Mouse (Mus musculus): ENCODE data around the gene Rnf149. TPM values are rescaled to one million over a fixed set of nuclear protein-coding genes. Genes with fewer than 3 reads are reported as not detected.

The Rnf149 gene
- 19.8 and 21.2 TPM in 2 replicates for polyA plus RNA-seq (2015; fragmentation: Nextera tagmentation; extraction: Ambion mirVana)

DNA sequence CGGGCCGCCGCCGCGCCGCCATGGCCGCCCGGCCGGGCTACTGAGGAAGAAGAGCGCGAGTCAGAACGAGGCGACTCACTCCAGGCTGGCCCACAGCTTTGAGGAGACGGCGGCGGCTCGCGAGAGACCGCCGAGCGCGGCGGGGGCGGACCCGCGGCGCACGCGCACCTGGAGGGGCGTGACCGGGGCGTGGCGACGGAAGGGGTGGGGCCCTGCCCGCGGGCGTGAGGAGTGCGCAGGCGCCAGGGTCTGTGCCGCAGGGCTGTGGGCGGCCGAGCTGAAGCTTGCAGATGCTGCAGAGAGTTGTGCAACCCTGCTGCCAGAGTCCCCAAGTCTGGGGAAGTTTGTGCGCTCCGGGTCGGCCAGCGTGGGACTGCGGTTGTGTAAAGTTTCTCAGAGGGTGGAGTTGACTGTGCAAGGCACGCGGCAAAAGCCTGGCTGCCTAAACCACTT, at the start of gene Rnf149:
Gene Rnf149 (minus strand): TSS at position 153 of the 453 bp plus-strand sequence.
- H3K9ac ChIP-seq (ENCODE audit: low read length) = peak within 1 kb of the TSS; percentile 98
- H3K9me3 ChIP-seq (replicated peaks; ENCODE audit: control insufficient read depth, low read length) = no peaks in the 10 kb centered on the region
- ATAC-seq (ENCODE audit: insufficient read depth, low FRiP score) = peak; percentile 98
- under 1% methylated on average over 49 of the region's 49 CpGs for WGBS
- peak within 1 kb of the TSS; percentile 99 for H3K27ac ChIP-seq (ENCODE audit: low read length)
- H3K4me3 ChIP-seq (replicated peaks; ENCODE audit: low read length) = peak within 1 kb of the TSS; percentile 95
- H3K4me1 ChIP-seq (ENCODE audit: control insufficient read depth, insufficient read depth, low read length) = peaks cover 15% of the 10 kb centered on the region
- peak within 1 kb of the TSS; percentile 67 for H3K4me2 ChIP-seq (ENCODE audit: low read depth, low read length)
- H3K36me3 ChIP-seq (ENCODE audit: control insufficient read depth, insufficient read depth, low read length) = no peaks in the 10 kb centered on the region
- no peaks in the 10 kb centered on the region for H3K27me3 ChIP-seq (ENCODE audit: control insufficient read depth, insufficient read depth, low read length)

GRCm38 (mm10) chr1:39625491-39625890, 48.3 kb upstream of the Rnf149 start:
- 45% methylated on average over 3 of the region's 3 CpGs for WGBS

DNA sequence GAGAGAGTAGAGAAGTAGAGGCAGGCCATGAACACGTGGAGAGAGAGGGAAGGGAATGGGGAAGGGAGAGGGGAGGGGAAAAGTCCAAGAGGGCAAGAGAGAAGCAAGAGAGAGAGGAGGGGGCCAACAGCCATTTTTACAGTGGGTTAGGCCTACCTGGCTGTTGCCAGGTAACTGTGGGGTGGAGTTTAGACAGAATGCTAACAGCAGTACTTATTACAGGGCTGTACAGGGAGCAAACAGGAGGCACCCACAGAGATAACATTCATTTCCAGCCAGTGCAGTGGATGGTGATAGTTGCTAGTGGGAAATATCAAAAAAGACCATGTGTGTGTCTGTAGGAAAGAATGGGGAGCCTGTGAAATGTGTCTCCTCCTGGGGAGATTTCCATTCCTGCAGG, 46.5 kb upstream of the Rnf149 start:
- Histone ChIP-seq H3K9ac (ENCODE audit: low read length) (no peak overlapping the region), H3K4me3 (replicated peaks; ENCODE audit: low read length) (no peak overlapping the region), H3K27ac (ENCODE audit: low read length) (no peak overlapping the region), H3K4me2 (ENCODE audit: low read depth, low read length) (no peak overlapping the region), H3K9me3 (replicated peaks; ENCODE audit: control insufficient read depth, low read length) (no peaks in the 10 kb centered on the region), H3K36me3 (ENCODE audit: control insufficient read depth, insufficient read depth, low read length) (no peaks in the 10 kb centered on the region), H3K27me3 (ENCODE audit: control insufficient read depth, insufficient read depth, low read length) (no peaks in the 10 kb centered on the region), H3K4me1 (ENCODE audit: control insufficient read depth, insufficient read depth, low read length) (no peaks in the 10 kb centered on the region)
- 52% methylated on average over 1 of the region's 1 CpGs for WGBS
- ATAC-seq (ENCODE audit: insufficient read depth, low FRiP score) = 0 out of 2 replicates have a peak, but pooled peaks have one; percentile 58

More at GRCm38 (mm10) chr1:39625491-39625890, 48.3 kb upstream of the Rnf149 start:
- no peaks in the 10 kb centered on the region for H3K9me3 ChIP-seq (replicated peaks; ENCODE audit: control insufficient read depth, low read length)
- H3K27ac ChIP-seq (ENCODE audit: low read length) = no peak overlapping the region
- H3K36me3 ChIP-seq (ENCODE audit: control insufficient read depth, insufficient read depth, low read length) = no peaks in the 10 kb centered on the region
- no peak overlapping the region for H3K4me2 ChIP-seq (ENCODE audit: low read depth, low read length)
- H3K27me3 ChIP-seq (ENCODE audit: control insufficient read depth, insufficient read depth, low read length) = no peaks in the 10 kb centered on the region
- no peak overlapping the region for H3K4me3 ChIP-seq (replicated peaks; ENCODE audit: low read length)
- no peak overlapping the region for H3K9ac ChIP-seq (ENCODE audit: low read length)
- no peaks in the 10 kb centered on the region for H3K4me1 ChIP-seq (ENCODE audit: control insufficient read depth, insufficient read depth, low read length)
- ATAC-seq (ENCODE audit: insufficient read depth, low FRiP score) = no peak

GRCm38 (mm10) chr1:39623106-39623505, 45.9 kb upstream of the Rnf149 start:
- H3K9me3 ChIP-seq (replicated peaks; ENCODE audit: control insufficient read depth, low read length) = no peaks in the 10 kb centered on the region
- H3K9ac ChIP-seq (ENCODE audit: low read length) = no peak overlapping the region
- H3K4me1 ChIP-seq (ENCODE audit: control insufficient read depth, insufficient read depth, low read length) = no peaks in the 10 kb centered on the region
- 93% methylated on average over 5 of the region's 5 CpGs for WGBS
- H3K36me3 ChIP-seq (ENCODE audit: control insufficient read depth, insufficient read depth, low read length) = no peaks in the 10 kb centered on the region
- no peak overlapping the region for H3K4me2 ChIP-seq (ENCODE audit: low read depth, low read length)
- no peak overlapping the region for H3K27ac ChIP-seq (ENCODE audit: low read length)
- no peaks in the 10 kb centered on the region for H3K27me3 ChIP-seq (ENCODE audit: control insufficient read depth, insufficient read depth, low read length)
- H3K4me3 ChIP-seq (replicated peaks; ENCODE audit: low read length) = no peak overlapping the region
- ATAC-seq (ENCODE audit: insufficient read depth, low FRiP score) = no peak

DNA sequence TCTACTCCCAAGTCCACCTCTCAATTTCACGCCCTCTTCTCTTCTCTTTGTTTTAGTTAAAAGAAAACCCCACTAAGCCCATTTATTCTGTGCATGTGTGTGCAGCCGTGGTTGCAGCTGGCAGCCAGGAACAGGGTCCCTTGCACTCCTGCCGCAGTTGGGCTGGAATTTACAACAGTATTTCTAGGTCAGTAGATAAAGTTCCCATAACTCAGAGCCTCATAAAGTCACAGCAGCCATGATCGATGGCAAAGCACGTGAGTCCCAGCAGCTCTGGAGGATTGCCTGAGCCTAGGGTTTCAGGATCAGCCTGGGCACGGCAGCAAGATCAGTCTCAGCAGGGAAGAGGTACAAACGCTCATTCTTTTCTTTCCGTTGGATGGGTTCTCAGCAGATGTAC, 41.3 kb upstream of the Rnf149 start:
- ATAC-seq (ENCODE audit: insufficient read depth, low FRiP score) = no peak
- Histone ChIP-seq H3K27ac (ENCODE audit: low read length) (no peak overlapping the region), H3K4me3 (replicated peaks; ENCODE audit: low read length) (no peak overlapping the region), H3K9me3 (replicated peaks; ENCODE audit: control insufficient read depth, low read length) (no peaks in the 10 kb centered on the region), H3K27me3 (ENCODE audit: control insufficient read depth, insufficient read depth, low read length) (no peaks in the 10 kb centered on the region), H3K4me1 (ENCODE audit: control insufficient read depth, insufficient read depth, low read length) (peaks cover 3% of the 10 kb centered on the region; the same call in 1 of the 2 replicates), H3K9ac (ENCODE audit: low read length) (no peak overlapping the region), H3K4me2 (ENCODE audit: low read depth, low read length) (no peak overlapping the region), H3K36me3 (ENCODE audit: control insufficient read depth, insufficient read depth, low read length) (no peaks in the 10 kb centered on the region)
- WGBS = 38% methylated on average over 8 of the region's 8 CpGs

GRCm38 (mm10) chr1:39615526-39615925, 38.3 kb upstream of the Rnf149 start:
- no peak overlapping the region for H3K4me2 ChIP-seq (ENCODE audit: low read depth, low read length)
- no peak for ATAC-seq (ENCODE audit: insufficient read depth, low FRiP score)
- no peak overlapping the region for H3K9ac ChIP-seq (ENCODE audit: low read length)
- no peaks in the 10 kb centered on the region for H3K36me3 ChIP-seq (ENCODE audit: control insufficient read depth, insufficient read depth, low read length)
- 67% methylated on average over 6 of the region's 6 CpGs for WGBS
- no peaks in the 10 kb centered on the region for H3K9me3 ChIP-seq (replicated peaks; ENCODE audit: control insufficient read depth, low read length)
- H3K4me1 ChIP-seq (ENCODE audit: control insufficient read depth, insufficient read depth, low read length) = peaks cover 3% of the 10 kb centered on the region; the same call in 1 of the 2 replicates
- no peak overlapping the region for H3K4me3 ChIP-seq (replicated peaks; ENCODE audit: low read length)
- no peaks in the 10 kb centered on the region for H3K27me3 ChIP-seq (ENCODE audit: control insufficient read depth, insufficient read depth, low read length)
- H3K27ac ChIP-seq (ENCODE audit: low read length) = no peak overlapping the region

DNA sequence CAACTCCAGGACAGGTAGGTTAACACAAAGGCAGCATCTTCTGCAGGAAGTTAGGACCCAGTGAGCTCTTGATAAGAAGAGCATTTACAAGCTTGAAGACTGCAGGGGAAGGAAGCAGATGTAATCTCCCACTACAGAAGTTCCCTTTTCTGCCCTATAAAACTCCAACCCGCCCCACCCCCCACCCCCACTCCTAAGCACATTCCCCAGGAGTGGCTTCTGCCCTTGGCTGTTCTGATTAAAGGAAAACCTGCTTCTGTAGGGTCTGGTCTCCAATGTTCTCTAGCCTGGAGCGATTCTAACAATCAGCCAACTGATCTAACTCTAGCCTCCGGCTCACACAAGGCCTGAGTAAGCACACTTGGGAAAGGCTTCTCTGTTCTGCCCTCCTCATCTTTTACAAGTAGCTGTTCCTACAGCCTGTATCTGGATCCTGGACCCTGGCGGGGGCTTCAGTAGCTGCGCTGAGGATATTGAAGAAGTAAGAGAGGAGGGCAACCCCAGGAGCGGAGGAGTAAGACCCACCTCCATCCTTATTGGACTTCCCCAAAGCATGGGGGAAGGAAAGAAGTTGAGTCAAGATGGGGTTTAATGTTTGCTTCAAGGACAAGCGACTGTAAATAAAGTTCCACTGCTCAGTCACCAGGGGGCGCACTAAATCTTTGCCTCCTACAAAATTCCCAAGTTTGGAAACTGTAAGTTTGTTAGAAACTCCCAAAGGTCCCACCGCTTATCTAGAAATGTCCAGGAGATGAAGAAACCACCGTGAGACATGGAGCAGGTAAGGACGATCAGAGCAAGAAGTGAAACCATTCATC, 37.5 kb upstream of the Rnf149 start:
- Histone ChIP-seq H3K4me2 (ENCODE audit: low read depth, low read length) (peak overlapping the region; percentile 5; the same call in 1 of the 2 replicates), H3K9ac (ENCODE audit: low read length) (no peak overlapping the region), H3K9me3 (replicated peaks; ENCODE audit: control insufficient read depth, low read length) (no peaks in the 10 kb centered on the region)

DNA sequence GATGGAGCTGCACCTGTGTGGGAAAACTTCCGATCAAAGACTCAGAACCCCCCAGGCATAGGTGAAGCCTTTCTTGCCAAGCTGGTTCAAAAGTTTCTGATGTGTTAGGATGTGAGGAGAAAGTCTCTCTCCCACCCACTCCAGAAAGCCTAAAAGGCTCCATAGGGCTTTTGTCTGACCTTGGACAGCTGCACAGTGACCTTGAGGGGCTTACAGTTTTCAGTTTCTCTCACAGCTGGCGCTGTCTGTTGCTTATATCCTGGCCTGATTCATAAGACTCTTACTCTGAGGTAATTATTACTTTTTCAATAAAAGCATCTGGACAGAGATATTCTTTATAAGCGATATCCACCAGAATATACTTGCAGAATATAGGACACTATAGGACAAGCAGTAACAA, 35.9 kb upstream of the Rnf149 start:
- WGBS = 68% methylated on average over 3 of the region's 3 CpGs
- Histone ChIP-seq H3K27me3 (ENCODE audit: control insufficient read depth, insufficient read depth, low read length) (no peaks in the 10 kb centered on the region), H3K9ac (ENCODE audit: low read length) (no peak overlapping the region), H3K36me3 (ENCODE audit: control insufficient read depth, insufficient read depth, low read length) (no peaks in the 10 kb centered on the region), H3K4me3 (replicated peaks; ENCODE audit: low read length) (no peak overlapping the region), H3K27ac (ENCODE audit: low read length) (no peak overlapping the region), H3K4me2 (ENCODE audit: low read depth, low read length) (no peak overlapping the region), H3K9me3 (replicated peaks; ENCODE audit: control insufficient read depth, low read length) (no peaks in the 10 kb centered on the region), H3K4me1 (ENCODE audit: control insufficient read depth, insufficient read depth, low read length) (peaks cover 6% of the 10 kb centered on the region)
- ATAC-seq (ENCODE audit: insufficient read depth, low FRiP score) = no peak

More for the DNA sequence above, 37.5 kb upstream of the Rnf149 start:
- no peak for ATAC-seq (ENCODE audit: insufficient read depth, low FRiP score)
- Histone ChIP-seq H3K27me3 (ENCODE audit: control insufficient read depth, insufficient read depth, low read length) (no peaks in the 10 kb centered on the region), H3K36me3 (ENCODE audit: control insufficient read depth, insufficient read depth, low read length) (no peaks in the 10 kb centered on the region), H3K27ac (ENCODE audit: low read length) (no peak overlapping the region), H3K4me1 (ENCODE audit: control insufficient read depth, insufficient read depth, low read length) (peaks cover 3% of the 10 kb centered on the region; the same call in 1 of the 2 replicates), H3K4me3 (replicated peaks; ENCODE audit: low read length) (no peak overlapping the region)
- WGBS = 25% methylated on average over 11 of the region's 11 CpGs

DNA sequence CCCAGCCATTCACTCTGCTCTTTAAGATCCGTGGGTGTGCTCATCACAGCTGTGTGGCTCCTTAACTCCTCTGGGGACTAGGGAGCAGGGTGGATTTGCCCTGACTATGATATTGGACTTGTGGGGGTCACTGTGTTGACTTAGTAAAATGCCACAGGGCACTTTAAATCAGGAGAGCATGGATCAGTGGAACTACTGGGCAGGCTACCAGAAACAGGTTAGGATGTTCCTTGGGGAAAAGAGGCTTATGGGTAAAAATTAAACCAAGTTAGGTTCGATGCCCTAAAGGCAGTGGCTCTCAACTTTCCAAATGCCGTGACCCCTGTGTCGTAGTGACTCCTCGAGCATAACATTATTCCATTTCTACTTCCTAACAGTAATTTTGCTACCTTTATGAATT, 35.3 kb upstream of the Rnf149 start:
- Histone ChIP-seq H3K9me3 (replicated peaks; ENCODE audit: control insufficient read depth, low read length) (no peaks in the 10 kb centered on the region), H3K36me3 (ENCODE audit: control insufficient read depth, insufficient read depth, low read length) (no peaks in the 10 kb centered on the region), H3K4me2 (ENCODE audit: low read depth, low read length) (no peak overlapping the region), H3K9ac (ENCODE audit: low read length) (no peak overlapping the region), H3K4me3 (replicated peaks; ENCODE audit: low read length) (no peak overlapping the region), H3K27me3 (ENCODE audit: control insufficient read depth, insufficient read depth, low read length) (no peaks in the 10 kb centered on the region), H3K4me1 (ENCODE audit: control insufficient read depth, insufficient read depth, low read length) (peaks cover 6% of the 10 kb centered on the region), H3K27ac (ENCODE audit: low read length) (no peak overlapping the region)
- 82% methylated on average over 5 of the region's 5 CpGs for WGBS
- ATAC-seq (ENCODE audit: insufficient read depth, low FRiP score) = no peak

Measured in stomach, embryonic 16.5 days (tissue).